Mouse (Mus musculus) neural tube, embryonic 10.5 days (tissue): ENCODE results near the gene Rpl27.
"Not testable (repeated sequence)": the region's sequence is repeated elsewhere in the genome, so short reads cannot be mapped to it uniquely, and the experiment has no call there.

ENCODE experiments used
- DNase-seq: peaks from one replicate; pipeline ENCODE4 v3.0.0-alpha.2; 2017; ENCODE audit warnings: low spot score; ENCODE audit errors: extremely low spot score

Rpl27 gene

GRCm38 (mm10) chr11:101447786-101448185 lies 5.7 kb downstream of the Rpl27 start:
- no peak for DNase-seq

GRCm38 (mm10) chr11:101448274-101448746 lies 6.2 kb downstream of the Rpl27 start, which contains the start of gene Ifi35:
Gene Ifi35, plus strand, starts transcription at chr11:101448407.
- no peak for DNase-seq

- no peak for DNase-seq
These were observed 6.8 kb downstream of the Rpl27 start for GRCm38 (mm10) chr11:101448899-101449298.

GRCm38 (mm10) chr11:101449596-101449995 lies 7.5 kb downstream of the Rpl27 start:
- DNase-seq, result not testable (repeated sequence)

- no peak for DNase-seq
These were observed 8.3 kb downstream of the Rpl27 start for GRCm38 (mm10) chr11:101450394-101450793.

- DNase-seq, result no peak
These were observed 9.4 kb downstream of the Rpl27 start for GRCm38 (mm10) chr11:101451536-101451935.

GRCm38 (mm10) chr11:101452093-101452774 lies 10.1 kb downstream of the Rpl27 start:
- no peak for DNase-seq

GRCm38 (mm10) chr11:101454702-101455101 lies 12.6 kb downstream of the Rpl27 start:
- no peak for DNase-seq

- no peak for DNase-seq
These were observed 13.5 kb downstream of the Rpl27 start for GRCm38 (mm10) chr11:101455627-101456026.

GRCm38 (mm10) chr11:101457631-101458030 lies 15.5 kb downstream of the Rpl27 start:
- DNase-seq, result no peak

- DNase-seq, result no peak
These were observed 16.1 kb downstream of the Rpl27 start for GRCm38 (mm10) chr11:101458217-101458616.

GRCm38 (mm10) chr11:101459716-101460115 lies 17.6 kb downstream of the Rpl27 start:
- DNase-seq, result no peak

GRCm38 (mm10) chr11:101460321-101460720 lies 18.2 kb downstream of the Rpl27 start:
- DNase-seq, result no peak

GRCm38 (mm10) chr11:101462141-101462540 lies 20.0 kb downstream of the Rpl27 start:
- no peak for DNase-seq

- no peak for DNase-seq
These were observed 20.7 kb downstream of the Rpl27 start for GRCm38 (mm10) chr11:101462583-101463440.

GRCm38 (mm10) chr11:101464211-101465100 lies 22.4 kb downstream of the Rpl27 start, which contains the start of gene Rnd2:
Gene Rnd2, plus strand, starts transcription at chr11:101464999.
- no peak for DNase-seq

- peak; percentile 67 for DNase-seq
These were observed 23.2 kb downstream of the Rpl27 start for GRCm38 (mm10) chr11:101465101-101465868.

- DNase-seq, result peak; percentile 66
These were observed 23.9 kb downstream of the Rpl27 start, which contains the start of gene Vat1 for GRCm38 (mm10) chr11:101465869-101466551. Gene Vat1, minus strand, starts transcription at chr11:101466230.

GRCm38 (mm10) chr11:101466552-101466950 lies 24.5 kb downstream of the Rpl27 start:
- DNase-seq, result not testable (repeated sequence)
